Mouse (Mus musculus) neutrophil, adult 5-6 weeks (primary cell): ENCODE measurements around the gene Tbc1d22a. TPM values are rescaled to one million over a fixed set of nuclear protein-coding genes. Genes with fewer than 3 reads are reported as not detected.

ENCODE experiments used
- ATAC-seq: fragments of 151-379, 151-347 bp; 2 replicates; pipeline ENCODE4 v1.8.0; 2017; ENCODE audit warnings: mild to moderate bottlenecking, moderate TSS enrichment; ENCODE audit not compliant: insufficient number of reproducible peaks, poor library complexity, low FRiP score, severe bottlenecking; ENCODE audit errors: extremely low read depth
- total RNA-seq: library from RNA; stranded (forward); fragments of 200-1000 nt; gene quantifications from 2 replicates; pipeline ENCODE4 v1.2.3, GENCODE M21; 2017

Tbc1d22a gene
- total RNA-seq, 1 experiment from 2014 or later: 23.2 TPM

DNA sequence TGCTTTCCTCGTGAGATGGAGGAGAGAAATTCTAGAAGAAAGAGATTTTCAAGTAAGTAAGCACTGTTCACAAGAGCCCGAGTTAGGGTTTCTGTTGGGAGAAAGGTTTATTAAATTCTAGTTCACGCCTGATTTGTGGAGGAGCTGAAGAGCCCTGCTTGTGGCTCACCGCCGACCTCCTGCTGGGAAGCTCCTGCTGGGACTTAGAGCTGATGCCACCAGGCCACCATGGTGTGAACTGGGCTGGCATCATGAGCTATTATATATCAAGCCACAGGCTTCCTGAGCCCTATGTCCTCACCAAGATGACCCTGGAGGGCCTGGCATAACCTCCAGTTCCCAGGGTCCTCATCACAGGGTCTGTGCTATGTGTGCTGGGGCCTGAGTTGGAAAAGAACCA, 235.0 kb downstream of the Tbc1d22a start:
- ATAC-seq: no peak

- no peak for ATAC-seq
Measured at GRCm38 (mm10) chr15:86449794-86450193, 235.5 kb downstream of the Tbc1d22a start.

GRCm38 (mm10) chr15:86459413-86459812, 245.2 kb downstream of the Tbc1d22a start:
- ATAC-seq: no peak

DNA sequence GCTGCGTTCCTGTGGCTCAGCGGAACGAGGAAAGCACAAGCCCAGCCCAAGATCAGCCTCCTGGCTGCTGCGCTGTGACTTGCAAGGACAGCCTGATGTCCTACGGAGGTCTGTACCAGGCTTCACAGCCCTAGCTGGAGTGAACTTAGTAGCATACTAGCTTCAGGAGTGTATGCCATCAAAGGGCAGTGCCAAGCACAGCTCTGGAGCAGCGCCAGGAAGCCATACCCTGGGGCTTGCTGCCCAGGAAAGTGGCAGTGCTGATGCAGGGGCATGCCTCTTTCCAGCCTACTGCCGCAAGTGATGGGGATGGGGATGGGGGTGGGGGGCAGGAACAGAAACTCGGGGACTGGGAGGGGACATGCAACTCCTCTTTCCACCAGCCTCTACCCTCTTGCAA, 248.4 kb downstream of the Tbc1d22a start:
- no peak for ATAC-seq

GRCm38 (mm10) chr15:86468082-86468481, 253.8 kb downstream of the Tbc1d22a start:
- ATAC-seq: no peak

- ATAC-seq: no peak
Measured at GRCm38 (mm10) chr15:86471136-86471535, 256.9 kb downstream of the Tbc1d22a start.

DNA sequence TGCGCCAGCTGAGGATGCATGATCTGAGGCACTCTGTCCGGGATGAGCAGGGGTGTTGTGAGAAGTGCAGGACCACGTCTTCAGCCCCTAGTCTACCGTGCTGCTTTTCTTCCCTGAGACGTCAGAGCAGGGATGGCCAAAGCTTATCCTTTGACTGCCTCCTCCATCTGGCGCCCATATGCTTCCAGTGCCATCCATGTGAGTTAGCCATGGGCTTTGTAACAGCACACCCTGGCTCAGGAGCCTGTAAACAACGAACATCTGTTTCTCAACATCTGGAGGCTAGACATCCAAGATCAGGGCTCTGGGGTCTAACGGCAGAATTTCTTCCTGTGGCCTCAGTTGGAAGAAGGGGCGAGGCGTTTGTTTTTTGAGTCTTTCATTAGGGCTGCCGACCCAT, 259.2 kb downstream of the Tbc1d22a start:
- ATAC-seq: no peak

- ATAC-seq: no peak
Measured at GRCm38 (mm10) chr15:86474951-86475350, 260.7 kb downstream of the Tbc1d22a start.

GRCm38 (mm10) chr15:86476483-86476882, 262.2 kb downstream of the Tbc1d22a start:
- ATAC-seq: no peak

- no peak for ATAC-seq
Measured at GRCm38 (mm10) chr15:86477032-86477431, 262.8 kb downstream of the Tbc1d22a start.

GRCm38 (mm10) chr15:86477471-86477992, 263.3 kb downstream of the Tbc1d22a start:
- ATAC-seq: no peak

DNA sequence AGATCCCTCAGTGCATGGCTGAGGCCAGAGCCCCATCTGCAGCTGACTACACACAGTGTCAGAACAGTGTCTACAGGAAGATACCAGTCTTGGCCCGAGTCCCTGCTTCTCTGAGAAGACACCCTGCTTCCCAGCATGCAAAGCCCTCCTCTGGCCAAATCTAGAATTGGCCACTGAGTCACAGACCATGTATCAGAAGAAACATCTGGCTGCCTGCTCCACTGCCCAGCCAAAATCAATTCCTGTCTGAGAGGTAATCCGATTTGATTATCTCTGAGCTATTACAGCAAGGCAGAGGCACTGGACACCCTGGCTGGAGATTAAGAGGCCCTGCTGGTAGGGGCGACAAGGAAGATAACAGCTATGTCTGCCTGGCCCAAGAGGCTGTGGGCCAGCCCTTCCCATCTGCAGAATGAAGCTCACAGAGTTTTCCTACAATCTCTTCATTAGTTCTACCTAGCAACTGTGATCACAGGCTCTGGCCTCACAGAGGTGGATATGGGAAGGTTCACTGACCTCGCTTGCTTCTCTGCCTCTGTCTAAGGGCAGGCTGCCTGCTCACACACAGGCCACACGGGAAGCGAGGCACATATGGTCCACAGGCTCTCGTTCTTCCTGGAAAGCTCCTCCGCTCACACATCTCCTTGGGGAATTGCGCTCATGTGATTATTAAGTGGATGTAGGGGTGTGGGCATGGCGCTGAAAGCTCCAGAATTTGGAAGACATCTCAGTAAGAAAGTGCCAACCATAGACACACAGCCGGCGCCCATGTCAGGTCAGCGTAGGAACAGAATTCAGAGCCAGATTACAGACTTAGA, 264.6 kb downstream of the Tbc1d22a start:
- no peak for ATAC-seq

DNA sequence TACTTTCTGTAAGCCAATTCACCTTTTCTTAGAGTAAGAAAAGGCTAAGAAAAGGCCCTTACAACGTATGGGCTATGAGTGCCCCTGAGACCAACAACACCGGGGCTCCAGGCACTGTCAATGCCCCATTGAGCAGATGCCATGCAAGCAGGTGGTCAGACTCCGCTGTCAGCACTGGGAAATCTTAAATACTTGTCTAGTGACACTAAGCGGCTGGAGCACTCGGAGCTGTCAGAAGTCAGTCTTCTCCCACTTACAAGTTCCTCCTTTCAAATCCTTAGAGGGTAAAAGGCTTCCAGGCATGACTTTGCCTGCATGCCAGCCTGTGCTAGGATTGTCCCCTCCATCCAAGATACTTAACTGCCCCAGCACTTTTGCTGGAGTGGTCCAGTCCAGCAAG, 268.1 kb downstream of the Tbc1d22a start:
- no peak for ATAC-seq

DNA sequence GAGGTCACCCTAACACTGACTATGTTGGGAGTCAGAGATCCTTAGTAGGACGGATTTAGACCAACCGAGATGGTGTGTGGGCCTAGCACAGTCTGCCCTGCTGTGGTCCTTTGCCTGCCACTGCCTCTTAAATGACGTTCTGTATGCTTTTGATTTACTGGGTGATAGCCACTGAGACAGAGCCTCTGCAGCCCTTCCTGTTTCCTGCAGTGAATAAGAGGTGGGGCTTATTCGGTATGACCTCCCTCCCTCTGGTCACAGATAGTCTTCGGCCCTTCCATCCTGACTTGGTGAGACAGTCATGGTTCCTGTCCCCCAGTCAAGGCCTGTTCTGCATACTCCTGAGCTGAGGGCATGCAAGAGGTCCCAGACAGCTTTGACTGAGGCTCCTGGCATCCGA, 271.6 kb downstream of the Tbc1d22a start:
- no peak for ATAC-seq

DNA sequence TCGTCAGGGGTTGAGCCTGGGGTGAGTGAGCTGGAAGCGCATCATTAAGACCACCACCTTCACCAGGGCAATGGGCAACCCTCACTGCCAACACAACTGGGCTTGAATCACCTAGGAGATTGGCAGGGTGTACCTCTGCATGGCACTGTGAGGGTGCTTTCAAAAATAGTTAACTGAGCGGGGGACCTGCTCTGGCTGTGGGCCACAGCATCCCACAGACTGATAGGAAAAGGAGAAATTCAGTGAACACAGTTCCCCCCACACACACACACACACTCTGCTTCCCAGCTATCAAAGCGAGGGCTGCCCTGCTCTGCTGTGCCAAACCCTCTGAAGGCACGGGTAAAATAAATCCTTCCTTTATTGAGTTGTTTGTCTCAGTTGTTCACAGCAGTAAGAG, 273.1 kb downstream of the Tbc1d22a start:
- ATAC-seq: no peak

DNA sequence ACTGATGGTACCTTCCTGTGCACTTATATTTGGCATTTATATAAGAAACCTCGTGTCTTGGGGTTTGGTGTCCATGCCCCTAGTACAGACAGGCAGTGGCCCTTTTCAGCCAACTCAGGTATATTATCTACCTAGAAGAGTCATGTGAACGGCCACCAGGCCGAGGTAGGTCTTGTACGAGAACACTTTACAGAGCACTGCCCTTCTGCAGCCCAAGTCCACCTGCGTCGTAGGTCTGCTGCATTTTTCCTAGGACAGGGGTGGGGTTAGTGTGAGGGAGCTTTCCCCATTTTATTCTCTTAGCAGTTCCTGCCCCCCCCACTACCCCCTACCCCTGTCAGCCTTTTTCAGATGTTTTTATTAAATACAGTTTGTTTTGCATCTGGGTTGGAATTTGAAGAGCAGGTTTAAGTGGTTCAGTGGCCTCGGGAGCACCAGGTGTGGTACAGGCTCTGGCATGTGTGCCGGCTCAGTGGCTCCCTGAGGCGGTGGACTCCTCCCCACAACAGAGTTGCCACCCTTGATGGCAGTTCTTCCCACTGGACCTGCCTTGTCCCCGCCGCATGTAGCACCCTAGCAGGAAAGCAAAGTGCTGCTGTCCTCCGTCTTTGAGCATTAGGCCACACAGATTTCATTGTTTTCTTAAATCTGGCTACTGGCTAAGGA, 277.3 kb downstream of the Tbc1d22a start:
- ATAC-seq: no peak

GRCm38 (mm10) chr15:86492636-86493035, 278.4 kb downstream of the Tbc1d22a start:
- no peak for ATAC-seq

DNA sequence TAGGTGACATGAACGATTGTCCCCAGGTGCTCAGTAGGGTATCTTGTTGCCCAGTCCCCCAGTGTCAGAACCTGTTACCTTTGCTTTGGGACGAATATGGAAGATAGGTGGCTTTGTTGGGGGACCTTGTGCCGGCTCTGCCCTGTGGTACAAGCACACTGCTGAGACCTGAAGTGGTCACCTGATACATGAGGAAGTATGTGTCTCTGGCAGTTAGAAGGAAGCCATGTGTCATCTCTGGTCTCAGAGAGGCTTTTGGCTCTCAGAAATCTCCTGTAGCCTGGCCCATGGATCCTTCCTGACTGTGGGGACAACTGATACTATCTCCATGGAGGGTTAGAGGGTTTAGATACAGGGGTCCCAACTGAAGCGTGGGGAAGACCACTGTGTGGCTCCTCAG, 281.9 kb downstream of the Tbc1d22a start:
- ATAC-seq: no peak

DNA sequence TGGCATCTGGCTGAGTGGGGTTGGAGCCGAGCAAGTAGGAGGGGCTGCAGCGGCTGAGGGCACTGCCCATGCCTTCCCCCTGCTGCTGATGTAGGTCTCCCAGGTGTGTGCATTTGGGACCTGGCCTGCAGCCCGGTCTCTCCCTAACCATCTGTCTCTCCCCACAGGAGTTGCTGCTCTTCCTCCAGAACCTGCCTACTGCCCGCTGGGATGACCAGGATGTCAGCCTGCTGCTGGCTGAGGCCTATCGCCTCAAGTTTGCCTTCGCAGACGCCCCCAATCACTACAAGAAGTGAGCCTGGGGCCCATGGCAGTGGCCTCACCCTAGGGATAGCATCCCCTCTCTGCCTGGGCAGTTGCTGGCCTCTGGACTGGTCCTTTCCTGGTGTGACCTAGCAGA, 282.4 kb downstream of the Tbc1d22a start:
- ATAC-seq: no peak

- no peak for ATAC-seq
Measured at GRCm38 (mm10) chr15:86500536-86500935, 286.3 kb downstream of the Tbc1d22a start.
